Mouse (Mus musculus): ENCODE measurements around the gene Spen.

The Spen gene

GRCm38 (mm10) chr4:141460481-141460880 is 77.9 kb downstream of the Spen start:
- in situ Hi-C loops (cut with MboI, MseI), result no loop called here

GRCm38 (mm10) chr4:141459766-141460165 is 78.6 kb downstream of the Spen start:
- in situ Hi-C loops (cut with MboI, MseI), result loop anchor here in 1 of 2 experiments (5.0 to 10.0 kb wide), 2 partner anchors 52 to 55 kb away; no protein-coding TSS in a partner anchor

- in situ Hi-C loops (cut with MboI, MseI), result loop anchor here in 1 of 2 experiments (5.0 to 10.0 kb wide), 2 partner anchors 52 to 56 kb away; no protein-coding TSS in a partner anchor
These were observed 79.5 kb downstream of the Spen start for GRCm38 (mm10) chr4:141458888-141459287.

- in situ Hi-C loops (cut with MboI, MseI), result loop anchor here in 1 of 2 experiments (5.0 to 10.0 kb wide), 2 partner anchors 51 to 57 kb away; no protein-coding TSS in a partner anchor
These were observed 80.2 kb downstream of the Spen start for GRCm38 (mm10) chr4:141458236-141458635.

- in situ Hi-C loops (cut with MboI, MseI), result loop anchor here in 1 of 2 experiments (5.0 to 10.0 kb wide), 2 partner anchors 49 to 58 kb away; no protein-coding TSS in a partner anchor
These were observed 82.0 kb downstream of the Spen start for GRCm38 (mm10) chr4:141456193-141456938.

- in situ Hi-C loops (cut with MboI, MseI), result loop anchor here in 1 of 2 experiments (5.0 to 10.0 kb wide), 2 partner anchors 48 to 59 kb away; no protein-coding TSS in a partner anchor
These were observed 82.9 kb downstream of the Spen start for GRCm38 (mm10) chr4:141455526-141455925.

GRCm38 (mm10) chr4:141454581-141455350 is 83.6 kb downstream of the Spen start:
- in situ Hi-C loops (cut with MboI, MseI), result loop anchor here in 1 of 2 experiments (5.0 to 10.0 kb wide), 2 partner anchors 47 to 60 kb away; no protein-coding TSS in a partner anchor

- in situ Hi-C loops (cut with MboI, MseI), result loop anchor here in 1 of 2 experiments (10.0 kb wide), 1 partner anchor 63 kb away; no protein-coding TSS in a partner anchor
These were observed 86.4 kb downstream of the Spen start for GRCm38 (mm10) chr4:141451916-141452450.

- in situ Hi-C loops (cut with MboI, MseI), result loop anchor here in 1 of 2 experiments (10.0 kb wide), 1 partner anchor 64 kb away; no protein-coding TSS in a partner anchor
These were observed 87.1 kb downstream of the Spen start for GRCm38 (mm10) chr4:141451251-141451650.

- in situ Hi-C loops (cut with MboI, MseI), result no loop called here
These were observed 92.2 kb downstream of the Spen start for GRCm38 (mm10) chr4:141446211-141446610.

GRCm38 (mm10) chr4:141445328-141445720 is 93.1 kb downstream of the Spen start:
- in situ Hi-C loops (cut with MboI, MseI), result no loop called here

- in situ Hi-C loops (cut with MboI, MseI), result no loop called here
These were observed 93.7 kb downstream of the Spen start, which contains the start of gene Zbtb17 for GRCm38 (mm10) chr4:141444451-141445327. Gene Zbtb17, plus strand, starts transcription at chr4:141444654.

GRCm38 (mm10) chr4:141443641-141444429 is 94.6 kb downstream of the Spen start:
- in situ Hi-C loops (cut with MboI, MseI), result no loop called here

GRCm38 (mm10) chr4:141440877-141441276 is 97.5 kb downstream of the Spen start:
- in situ Hi-C loops (cut with MboI, MseI), result no loop called here

- in situ Hi-C loops (cut with MboI, MseI), result no loop called here
These were observed 99.2 kb downstream of the Spen start for GRCm38 (mm10) chr4:141439083-141439803.

GRCm38 (mm10) chr4:141435974-141436373 is 102.4 kb downstream of the Spen start, which contains the start of gene Srarp:
Gene Srarp, minus strand, starts transcription at chr4:141436105.
- in situ Hi-C loops (cut with MboI, MseI), result no loop called here

GRCm38 (mm10) chr4:141433191-141433590 is 105.2 kb downstream of the Spen start:
- in situ Hi-C loops (cut with MboI, MseI), result no loop called here

- in situ Hi-C loops (cut with MboI, MseI), result no loop called here
These were observed 105.7 kb downstream of the Spen start for GRCm38 (mm10) chr4:141432666-141433065.

- in situ Hi-C loops (cut with MboI, MseI), result no loop called here
These were observed 107.4 kb downstream of the Spen start for GRCm38 (mm10) chr4:141430997-141431396.

All from T-helper 17 cell (primary cell).